26 mouse cellular contexts compared by ENCODE assay signal in genomic region chr5:67340811-67341210, GRCm38 (mm10).
"Had no signal": no experiment of that assay in that cellular context is flagged by ENCODE, and none has a peak within 500 bp of the region (broad histone marks: within the 10 kb centered on the region; RNA-seq: fewer than 3 reads in every experiment).

No protein-coding gene starts in this region.

- H3K9me3 ChIP-seq: heart, embryonic 10.5 days; heart, embryonic 12.5 days; hindbrain, embryonic 10.5 days; hindbrain, embryonic 12.5 days; intestine, embryonic 15.5 days; limb, embryonic 10.5 days; limb, embryonic 12.5 days; liver, embryonic 13.5 days had no signal

- H3K4me1 ChIP-seq: heart, embryonic 10.5 days; heart, embryonic 12.5 days; hindbrain, embryonic 10.5 days; hindbrain, embryonic 12.5 days; intestine, embryonic 15.5 days; limb, embryonic 10.5 days; limb, embryonic 12.5 days; liver, embryonic 13.5 days had no signal

- H3K27ac ChIP-seq: gastrocnemius, adult 2 months; heart, embryonic 10.5 days; hindbrain, embryonic 10.5 days; hindbrain, embryonic 12.5 days; hindbrain, embryonic 14.5 days; intestine, embryonic 15.5 days; layer of hippocampus, adult 2 months; left cerebral cortex, adult 2 months; limb, embryonic 10.5 days; limb, embryonic 12.5 days; liver, embryonic 13.5 days had no signal

- DNase-seq: gastrocnemius, adult 2 months; gastrocnemius, postnatal 10 days; gastrocnemius, postnatal 25 days; heart, adult 18-20 months; heart, postnatal 10 days; heart, postnatal 4 days; kidney, adult 18-20 months; kidney, adult 8-10 months; kidney, postnatal 10 days; kidney, postnatal 25 days; kidney, postnatal 4 days; liver; liver, embryonic 13.5 days had no signal

- H3K4me3 ChIP-seq: gastrocnemius, adult 2 months; heart, embryonic 10.5 days; heart, embryonic 12.5 days; hindbrain, embryonic 10.5 days; hindbrain, embryonic 12.5 days; intestine, embryonic 15.5 days; layer of hippocampus, adult 2 months; left cerebral cortex, adult 2 months; limb, embryonic 10.5 days; limb, embryonic 12.5 days; liver, embryonic 13.5 days had no signal

- ATAC-seq: hindbrain, embryonic 16.5 days; inflammation-experienced regulatory T-cells, adult 6 months; intestine, embryonic 15.5 days; intestine, postnatal 0 days had no signal

- H3K27me3 ChIP-seq: heart, embryonic 12.5 days; hindbrain, embryonic 12.5 days; intestine, embryonic 15.5 days; limb, embryonic 12.5 days; liver, embryonic 13.5 days had no signal

- H3K9ac ChIP-seq: heart, embryonic 12.5 days; hindbrain, embryonic 12.5 days; hindbrain, embryonic 14.5 days; intestine, embryonic 15.5 days; limb, embryonic 12.5 days; liver, embryonic 13.5 days had no signal
